Mouse (Mus musculus): ENCODE measurements around the gene Nt5c. TPM values are rescaled to one million over a fixed set of nuclear protein-coding genes. Genes with fewer than 3 reads are reported as not detected.
A peak's percentile ranks its signal among the peaks of the same experiment; 100 is the strongest.

Gene Nt5c
- total and polyA plus RNA-seq, 3 experiments, result 99.3 to 102 TPM; not detected in 1

GRCm38 (mm10) chr11:115534759-115535371 is 43.2 kb upstream of the Nt5c start:
- H3K9ac ChIP-seq (ENCODE audit: control insufficient read depth, low read depth, low read length, poor library complexity, severe bottlenecking), result peak overlapping the region; percentile 81
- H3K27ac ChIP-seq (ENCODE audit: control insufficient read depth, low read depth, low read length), result peak overlapping the region; percentile 37
- H3K9me3 ChIP-seq (replicated peaks; ENCODE audit: insufficient read depth, low read length), result no peaks in the 10 kb centered on the region
- H3K79me2 ChIP-seq (ENCODE audit: control insufficient read depth, insufficient read depth, low read length, poor library complexity), result peaks cover 52% of the 10 kb centered on the region
- H3K4me1 ChIP-seq (ENCODE audit: control insufficient read depth in 1 of 2, insufficient read depth in 2 of 2, low read length in 2 of 2), result peaks cover 9 to 27% of the 10 kb centered on the region in 2 experiments
- peaks cover 38 to 45% of the 10 kb centered on the region in 2 experiments for H3K36me3 ChIP-seq (ENCODE audit: control insufficient read depth in 1 of 2, insufficient read depth in 2 of 2, low read length in 2 of 2)
- peak overlapping the region; percentile 89 to 94 for H3K4me3 ChIP-seq (ENCODE audit: control insufficient read depth in 1 of 2, insufficient read depth in 1 of 2, low read depth in 2 of 2, low read length in 2 of 2)
- no peak for TF ChIP-seq TAL1 (IDR thresholded peaks at IDR 0.05; ENCODE audit: low read length)
- no peak for TF ChIP-seq MEF2A (IDR thresholded peaks at IDR 0.05; ENCODE audit: extremely low read depth, insufficient replicate concordance, low read depth, low read length, poor library complexity, severe bottlenecking)
- TF ChIP-seq ETS1 (IDR thresholded peaks at IDR 0.05; ENCODE audit: low read depth, low read length), result no peak
- TF ChIP-seq USF1 (IDR thresholded peaks at IDR 0.05; ENCODE audit: low read depth, low read length), result no peak
- no peak for TF ChIP-seq TCF12 (IDR thresholded peaks at IDR 0.05; ENCODE audit: low read depth, low read length)
- no peak for TF ChIP-seq CTCF (IDR thresholded peaks at IDR 0.05 in 2 of 3, conservative IDR thresholded peaks at IDR 0.05 in 1 of 3; ENCODE audit: control insufficient read depth in 1 of 3, insufficient read depth in 1 of 3, low read depth in 2 of 3, low read length in 3 of 3, poor library complexity in 1 of 3, severe bottlenecking in 1 of 3)
- no peak for TF ChIP-seq HCFC1 (IDR thresholded peaks at IDR 0.05; ENCODE audit: low read depth, low read length)
- TF ChIP-seq CHD1 (IDR thresholded peaks at IDR 0.05; ENCODE audit: low read depth, low read length), result 0 out of 2 replicates have a peak, but pooled peaks have one; percentile 37
- no peak for TF ChIP-seq MAX (IDR thresholded peaks at IDR 0.05; ENCODE audit: low read length)
- no peak for TF ChIP-seq EP300 (IDR thresholded peaks at IDR 0.05; ENCODE audit: low read depth in 1 of 2, low read length in 2 of 2)
- no peak for TF ChIP-seq ZKSCAN1 (IDR thresholded peaks at IDR 0.05; ENCODE audit: low read depth, low read length)
- TF ChIP-seq JUND (IDR thresholded peaks at IDR 0.05; ENCODE audit: low read depth, low read length), result no peak
- TF ChIP-seq MAZ (IDR thresholded peaks at IDR 0.05; ENCODE audit: low read depth, low read length), result no peak
- peak; percentile 82 for TF ChIP-seq ZNF384 (IDR thresholded peaks at IDR 0.05; ENCODE audit: low read depth, low read length)
- TF ChIP-seq RCOR1 (IDR thresholded peaks at IDR 0.05; ENCODE audit: low read depth, low read length), result no peak
- no peak for TF ChIP-seq KAT2A (conservative IDR thresholded peaks at IDR 0.05; ENCODE audit: low read depth, low read length)
- no peak for TF ChIP-seq GATA1 (IDR thresholded peaks at IDR 0.05; ENCODE audit: low read depth, low read length)
- TF ChIP-seq POLR2A (IDR thresholded peaks at IDR 0.05; ENCODE audit: control insufficient read depth in 1 of 2, insufficient read depth in 1 of 2, low read depth in 1 of 2, low read length in 2 of 2, poor library complexity in 1 of 2), result 0 out of 4 replicates have a peak, but pooled peaks of 1 of the 2 experiments have one; percentile 6
- no peak for TF ChIP-seq SMC3 (IDR thresholded peaks at IDR 0.05; ENCODE audit: low read depth, low read length)
- TF ChIP-seq E2F4 (IDR thresholded peaks at IDR 0.05; ENCODE audit: borderline replicate concordance, low read depth, low read length), result no peak
- TF ChIP-seq BHLHE40 (IDR thresholded peaks at IDR 0.05; ENCODE audit: borderline replicate concordance, low read depth, low read length), result no peak
- TF ChIP-seq USF2 (IDR thresholded peaks at IDR 0.05; ENCODE audit: borderline replicate concordance in 1 of 2, insufficient read depth in 1 of 2, low read depth in 1 of 2, low read length in 2 of 2), result no peak
- 0 out of 2 replicates have a peak, but pooled peaks have one; percentile 9 for TF ChIP-seq POLR2AphosphoS2 (IDR thresholded peaks at IDR 0.05; ENCODE audit: low read length)
- TF ChIP-seq NRF1 (IDR thresholded peaks at IDR 0.05; ENCODE audit: insufficient read depth, low read depth, low read length, poor library complexity, severe bottlenecking), result no peak
- TF ChIP-seq MYC (IDR thresholded peaks at IDR 0.05; ENCODE audit: low read depth, low read length), result peak; percentile 4; the same call in 1 of the 2 replicates
- TF ChIP-seq TBP (IDR thresholded peaks at IDR 0.05; ENCODE audit: low read depth, low read length), result no peak
- no peak for TF ChIP-seq NELFE (IDR thresholded peaks at IDR 0.05; ENCODE audit: low read depth, low read length)
- peak; percentile 40 for TF ChIP-seq SIN3A (IDR thresholded peaks at IDR 0.05; ENCODE audit: low read length)
- no peak for TF ChIP-seq MXI1 (IDR thresholded peaks at IDR 0.05; ENCODE audit: low read depth, low read length)
- no peak for TF ChIP-seq ZMIZ1 (IDR thresholded peaks at IDR 0.05; ENCODE audit: low read depth, low read length)
- TF ChIP-seq POLR2AphosphoS5 (IDR thresholded peaks at IDR 0.05; ENCODE audit: borderline replicate concordance, low read depth, low read length), result no peak
- H3K27me3 ChIP-seq (ENCODE audit: control insufficient read depth in 1 of 2, insufficient read depth in 2 of 2, low read length in 2 of 2), result no peaks in the 10 kb centered on the region
- DNase-seq (ENCODE audit: low read depth, low spot score), result peak; percentile 57

Measured in MEL (cell line).